In genomic region chr3:27783926-27784325, GRCm38 (mm10) we compare ENCODE assay signal across 18 mouse cellular contexts.
"Had no signal": no experiment of that assay in that cellular context is flagged by ENCODE, and none has a peak within 500 bp of the region (broad histone marks: within the 10 kb centered on the region; RNA-seq: fewer than 3 reads in every experiment).

No protein-coding gene starts in this region.

- H3K9me3 ChIP-seq: kidney, embryonic 15.5 days; liver, embryonic 13.5 days; midbrain, embryonic 12.5 days; neural tube, embryonic 12.5 days; neural tube, embryonic 15.5 days had no signal

- H3K27me3 ChIP-seq: kidney, embryonic 15.5 days; liver, embryonic 13.5 days; midbrain, embryonic 12.5 days; neural tube, embryonic 12.5 days; neural tube, embryonic 15.5 days had no signal

- H3K4me3 ChIP-seq: kidney, embryonic 15.5 days; liver, embryonic 13.5 days; midbrain, embryonic 12.5 days; neural tube, embryonic 12.5 days; neural tube, embryonic 15.5 days had no signal

- H3K9ac ChIP-seq: kidney, embryonic 15.5 days; liver, embryonic 13.5 days; midbrain, embryonic 12.5 days; neural tube, embryonic 12.5 days; neural tube, embryonic 15.5 days had no signal

- H3K4me2 ChIP-seq: kidney, embryonic 15.5 days; liver, embryonic 13.5 days; midbrain, embryonic 12.5 days; neural tube, embryonic 12.5 days; neural tube, embryonic 15.5 days had no signal

- H3K36me3 ChIP-seq: kidney, embryonic 15.5 days; liver, embryonic 13.5 days; midbrain, embryonic 12.5 days; neural tube, embryonic 12.5 days; neural tube, embryonic 15.5 days had no signal

- DNase-seq: kidney, adult 8-10 months; kidney, postnatal 10 days; kidney, postnatal 36 days; left cerebral cortex, postnatal 4 days; liver, embryonic 13.5 days; lung, adult 2 months; lung, postnatal 14 days; lung, postnatal 4 days; right cerebral cortex, adult 18-20 months; right cerebral cortex, postnatal 14 days; right cerebral cortex, postnatal 4 days; thymus, adult 2 months; thymus, postnatal 25 days had no signal

- H3K27ac ChIP-seq: kidney, embryonic 15.5 days; liver, embryonic 13.5 days; midbrain, embryonic 12.5 days; neural tube, embryonic 12.5 days; neural tube, embryonic 15.5 days; stomach, postnatal 0 days had no signal
